Mouse (Mus musculus) hindbrain, postnatal 0 days (tissue): Measurements from ENCODE around the gene Rmnd5b. TPM values are rescaled to one million over a fixed set of nuclear protein-coding genes. Genes with fewer than 3 reads are reported as not detected.

Experiments used
- ATAC-seq: fragments of 200-750 bp; cut with Nextera tagmentation; 2 replicates; pipeline ENCODE4 v1.8.0; 2017; ENCODE audit warnings: mild to moderate bottlenecking, moderate TSS enrichment, moderate library complexity
- DNase-seq: peaks from one replicate; pipeline ENCODE4 v3.0.0-alpha.2; 2015; ENCODE audit warnings: low spot score
- H3K27ac ChIP-seq: fragments of 300-500 bp; sonication (generic); 2 replicates; pipeline ENCODE4 v1.5.1; 2014; ENCODE audit warnings: mild to moderate bottlenecking
- H3K27me3 ChIP-seq: fragments of 300-500 bp; sonication (generic); 2 replicates; pipeline ENCODE4 v1.6.1; 2014; ENCODE audit warnings: low read length, mixed read lengths; ENCODE audit not compliant: insufficient read depth
- H3K36me3 ChIP-seq: fragments of 300-500 bp; sonication (generic); 2 replicates; pipeline ENCODE4 v1.6.1; 2014; ENCODE audit warnings: low read length, mixed read lengths; ENCODE audit not compliant: insufficient read depth
- H3K4me1 ChIP-seq: fragments of 300-500 bp; sonication (generic); 2 replicates; pipeline ENCODE4 v1.6.1; 2014; ENCODE audit warnings: antibody characterized with exemption, low read length, mixed read lengths; ENCODE audit not compliant: insufficient read depth
- H3K4me2 ChIP-seq: fragments of 300-500 bp; sonication (generic); 2 replicates; pipeline ENCODE4 v1.6.1; 2014; ENCODE audit warnings: low read depth, mild to moderate bottlenecking, low read length, moderate library complexity, mixed read lengths
- H3K4me3 ChIP-seq: fragments of 300-500 bp; sonication (generic); 2 replicates; pipeline ENCODE4 v1.5.1; 2014; ENCODE audit warnings: low read length
- H3K9ac ChIP-seq: fragments of 300-500 bp; sonication (generic); replicated peaks from 2 replicates; pipeline ENCODE4 v1.6.1; 2014; ENCODE audit warnings: mild to moderate bottlenecking, low read length, moderate library complexity, mixed read lengths
- H3K9me3 ChIP-seq: fragments of 300-500 bp; sonication (generic); 2 replicates; pipeline ENCODE4 v1.6.1; 2016; ENCODE audit warnings: low read length, mixed read lengths
- CTCF ChIP-seq: IDR thresholded peaks from 2 replicates; pipeline ENCODE4 v1.5.1; 2016; ENCODE audit warnings: antibody characterized with exemption, control low read depth, low read depth
- WGBS: fragments of 180-500 bp; shearing (Covaris S2); extraction: QIAGEN DNeasy Blood & Tissue Kit; methylation state at CpG from one replicate; pipeline ENCODE4 v1.1.7; 2014; 5-methylcytosine and 5-hydroxymethylcytosine counted together
- polyA plus RNA-seq: library from polyadenylated mRNA; unstranded; fragments of >200 nt; fragmentation: Nextera tagmentation; extraction: Ambion mirVana; gene quantifications from 2 replicates; pipeline ENCODE4 v1.2.1, GENCODE M21; 2015
- total RNA-seq: library from RNA; depleted of rRNA; stranded (reverse); fragments of >200 nt; gene quantifications from 2 replicates; pipeline ENCODE4 v1.2.3, GENCODE M21; 2014; rRNA removed

Rmnd5b gene
- total and polyA plus RNA-seq, 2 experiments from 2014 or later = 63.8 to 99.9 TPM

DNA sequence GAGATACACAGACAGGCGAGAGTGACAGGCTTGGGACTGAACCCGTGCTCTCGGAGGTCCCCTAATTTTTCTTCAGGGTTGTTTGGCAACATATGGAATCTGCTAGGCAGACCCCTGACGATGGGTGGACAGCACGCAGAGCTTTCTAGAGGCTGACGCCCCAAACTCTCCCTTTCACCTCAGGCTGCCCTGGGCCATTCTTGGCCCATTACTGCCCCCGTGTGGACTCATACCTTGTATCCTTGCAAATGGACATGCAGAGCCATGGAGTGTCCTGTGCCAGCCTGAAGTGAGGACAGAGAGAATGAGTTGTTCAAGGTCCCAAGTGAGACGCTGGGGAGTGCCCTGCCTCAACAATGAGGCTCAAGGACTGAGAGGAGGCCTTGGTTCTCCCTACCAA, 53.0 kb downstream of the Rmnd5b start:
- Histone ChIP-seq H3K4me2 (no peak overlapping the region), H3K4me1 (peaks cover 16% of the 10 kb centered on the region; the same call in 1 of the 2 replicates), H3K9me3 (no peaks in the 10 kb centered on the region), H3K4me3 (no peak overlapping the region), H3K9ac (no peak overlapping the region), H3K27me3 (no peaks in the 10 kb centered on the region), H3K36me3 (peaks cover 10% of the 10 kb centered on the region), H3K27ac (no peak overlapping the region)
- peak; percentile 68 for TF ChIP-seq CTCF
- WGBS = 25% methylated on average over 8 of the region's 8 CpGs
- DNase-seq (peak; percentile 78), ATAC-seq (no peak)

DNA sequence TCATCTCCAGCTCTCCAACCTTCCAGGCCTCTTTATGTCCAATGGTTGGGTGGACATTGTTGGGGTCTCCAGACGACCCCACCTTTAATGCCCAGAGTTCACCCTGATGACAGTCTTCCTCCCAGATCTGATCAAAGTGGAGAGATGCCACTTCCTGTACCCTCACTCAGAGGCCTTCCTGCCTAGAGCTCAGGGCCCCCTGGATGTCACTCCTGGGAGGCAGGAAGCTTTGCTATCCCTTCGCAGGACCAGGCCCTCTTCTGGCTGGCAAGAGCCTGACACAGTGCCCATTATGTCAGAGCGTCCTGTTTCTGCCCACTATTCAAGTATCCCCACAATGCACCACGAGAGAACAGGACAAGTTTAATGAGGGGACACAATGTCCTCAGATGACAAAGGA, 56.7 kb downstream of the Rmnd5b start:
- H3K27me3 ChIP-seq = no peaks in the 10 kb centered on the region
- no peak overlapping the region for H3K4me3 ChIP-seq
- H3K9ac ChIP-seq = no peak overlapping the region
- H3K4me2 ChIP-seq = no peak overlapping the region
- no peak for ATAC-seq
- 0 out of 2 replicates have a peak, but pooled peaks cover 2% of the 10 kb centered on the region for H3K4me1 ChIP-seq
- DNase-seq = no peak
- no peaks in the 10 kb centered on the region for H3K9me3 ChIP-seq
- whole genome bisulfite sequencing = 68% methylated on average over 4 of the region's 4 CpGs
- TF ChIP-seq CTCF = no peak
- H3K27ac ChIP-seq = no peak overlapping the region
- no peaks in the 10 kb centered on the region for H3K36me3 ChIP-seq

DNA sequence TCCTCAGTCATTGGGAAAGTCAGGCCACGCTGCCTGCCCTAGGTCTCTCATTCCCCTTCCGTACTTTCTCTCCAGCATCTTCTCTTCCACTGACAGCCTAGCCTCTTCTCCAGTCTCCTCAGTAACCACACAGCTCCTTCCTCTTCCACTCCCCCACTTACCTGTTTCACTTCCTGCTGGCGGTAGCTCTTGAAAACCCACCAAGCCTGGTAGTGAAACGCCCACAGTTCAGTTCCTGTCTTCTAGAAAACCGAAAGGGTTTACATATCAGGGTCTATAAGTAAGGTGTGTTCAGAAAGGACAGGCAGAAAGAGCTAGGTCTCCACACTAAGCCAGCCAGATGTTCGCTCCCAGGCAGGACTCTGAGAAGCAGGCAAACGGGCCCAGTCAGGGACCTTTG, 58.1 kb downstream of the Rmnd5b start:
- TF ChIP-seq CTCF = no peak
- DNase-seq = no peak
- Histone ChIP-seq H3K36me3 (no peaks in the 10 kb centered on the region), H3K27me3 (no peaks in the 10 kb centered on the region), H3K4me1 (no peaks in the 10 kb centered on the region), H3K9me3 (no peaks in the 10 kb centered on the region), H3K9ac (no peak overlapping the region), H3K4me3 (no peak overlapping the region), H3K27ac (no peak overlapping the region), H3K4me2 (no peak overlapping the region)
- WGBS = 90% methylated on average over 7 of the region's 7 CpGs
- no peak for ATAC-seq

DNA sequence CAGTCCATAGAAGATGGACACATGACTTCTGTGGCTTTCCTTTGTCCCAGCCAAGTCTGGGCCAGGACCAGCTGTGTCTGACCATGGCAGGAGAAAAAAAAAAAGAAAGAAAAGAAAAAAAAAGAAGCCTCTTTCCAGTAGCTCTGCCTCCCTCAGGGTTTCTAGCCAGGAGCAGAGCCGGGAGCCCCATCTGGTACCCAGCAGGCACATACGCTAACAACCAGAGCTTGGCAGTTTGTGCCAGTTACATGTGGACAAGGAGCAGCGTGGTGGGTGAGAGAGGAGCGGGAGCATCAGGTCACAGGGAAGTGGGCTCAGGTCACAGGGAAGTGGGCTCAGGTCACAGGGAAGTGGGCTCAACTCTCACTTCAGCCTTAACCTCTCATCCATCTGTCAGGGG, 59.2 kb downstream of the Rmnd5b start:
- DNase-seq = peak; percentile 33
- Histone ChIP-seq H3K9ac (no peak overlapping the region), H3K36me3 (no peaks in the 10 kb centered on the region), H3K9me3 (no peaks in the 10 kb centered on the region), H3K27me3 (no peaks in the 10 kb centered on the region), H3K4me2 (no peak overlapping the region), H3K4me3 (no peak overlapping the region), H3K27ac (no peak overlapping the region), H3K4me1 (no peaks in the 10 kb centered on the region)
- 0 out of 2 replicates have a peak, but pooled peaks have one; percentile 18 for ATAC-seq
- WGBS = 40% methylated on average over 4 of the region's 4 CpGs
- TF ChIP-seq CTCF = no peak

Other genes with a start within 250 kb of the Rmnd5b start
- 3.8 and 5.3 TPM in 2 replicates for gene Phykpl, start 51.1 kb downstream of the Rmnd5b start, total RNA-seq
- 7.9 and 8.6 TPM in 2 replicates for gene Phykpl, start 51.1 kb downstream of the Rmnd5b start, polyA plus RNA-seq
- gene Hnrnpab, start 29.0 kb downstream of the Rmnd5b start, total RNA-seq = 212 and 258 TPM in 2 replicates
- 229 and 231 TPM in 2 replicates for gene Hnrnpab, start 29.0 kb downstream of the Rmnd5b start, polyA plus RNA-seq
- 43.9 and 60.8 TPM in 2 replicates for gene Nhp2, start 16.2 kb downstream of the Rmnd5b start, total RNA-seq
- 105 and 109 TPM in 2 replicates for gene Nhp2, start 16.2 kb downstream of the Rmnd5b start, polyA plus RNA-seq
- 48.0 and 55.6 TPM in 2 replicates for gene N4bp3, start 14.9 kb upstream of the Rmnd5b start, total RNA-seq
- gene N4bp3, start 14.9 kb upstream of the Rmnd5b start, polyA plus RNA-seq = 29.0 and 30.3 TPM in 2 replicates
- gene D930048N14Rik, start 15.1 kb upstream of the Rmnd5b start, total RNA-seq = 0.75 and 2.3 TPM in 2 replicates
- 1.1 and 1.4 TPM in 2 replicates for gene D930048N14Rik, start 15.1 kb upstream of the Rmnd5b start, polyA plus RNA-seq
- 16.8 and 23.8 TPM in 2 replicates for gene 0610009B22Rik, start 53.0 kb upstream of the Rmnd5b start, total RNA-seq
- gene 0610009B22Rik, start 53.0 kb upstream of the Rmnd5b start, polyA plus RNA-seq = 92.3 and 96.0 TPM in 2 replicates
- gene Sec24a, start 127.7 kb upstream of the Rmnd5b start, total RNA-seq = 13.4 and 13.9 TPM in 2 replicates
- gene Sec24a, start 127.7 kb upstream of the Rmnd5b start, polyA plus RNA-seq = 10.6 and 11.9 TPM in 2 replicates
- gene Sar1b, start 127.8 kb upstream of the Rmnd5b start, total RNA-seq = 78.2 and 118 TPM in 2 replicates
- 235 and 244 TPM in 2 replicates for gene Sar1b, start 127.8 kb upstream of the Rmnd5b start, polyA plus RNA-seq
- gene Jade2, start 221.8 kb upstream of the Rmnd5b start, total RNA-seq = 3.1 and 4.3 TPM in 2 replicates
- gene Jade2, start 221.8 kb upstream of the Rmnd5b start, polyA plus RNA-seq = 1.1 and 1.2 TPM in 2 replicates